Mouse (Mus musculus) urinary bladder, adult 2 months (tissue): ENCODE measurements around the gene Zhx3. TPM values are rescaled to one million over a fixed set of nuclear protein-coding genes. Genes with fewer than 3 reads are reported as not detected.
A peak's percentile ranks its signal among the peaks of the same experiment; 100 is the strongest.

ENCODE experiments used
- DNase-seq: peaks from one replicate; pipeline ENCODE4 v3.0.0; 2022; ENCODE audit warnings: low spot score
- polyA plus RNA-seq: library from polyadenylated mRNA; depleted of rRNA; stranded (reverse); fragments of >200 nt; gene quantifications from 2 replicates; pipeline ENCODE4 v1.2.3, GENCODE M21; 2012; rRNA removed

The Zhx3 gene
- 5.7 and 10.5 TPM in 2 replicates for polyA plus RNA-seq

- DNase-seq, result peak; percentile 84
These were observed at the start of gene Zhx3 for GRCm38 (mm10) chr2:160872890-160873382. Gene Zhx3 (minus strand): TSS chr2:160872998.

GRCm38 (mm10) chr2:160921285-160921684 lies 48.5 kb upstream of the Zhx3 start:
- DNase-seq, result no peak

GRCm38 (mm10) chr2:160918930-160919215 lies 46.1 kb upstream of the Zhx3 start:
- no peak for DNase-seq

- DNase-seq, result no peak
These were observed 45.5 kb upstream of the Zhx3 start for GRCm38 (mm10) chr2:160918154-160918929.

GRCm38 (mm10) chr2:160917313-160917712 lies 44.5 kb upstream of the Zhx3 start:
- DNase-seq, result no peak

- no peak for DNase-seq
These were observed 43.9 kb upstream of the Zhx3 start for GRCm38 (mm10) chr2:160916714-160917113.

GRCm38 (mm10) chr2:160915821-160916610 lies 43.2 kb upstream of the Zhx3 start:
- DNase-seq, result no peak

- DNase-seq, result no peak
These were observed 41.9 kb upstream of the Zhx3 start for GRCm38 (mm10) chr2:160914656-160915055.

- no peak for DNase-seq
These were observed 39.5 kb upstream of the Zhx3 start, which contains the start of gene Emilin3 for GRCm38 (mm10) chr2:160912231-160912671. Gene Emilin3 (minus strand): TSS chr2:160912328.

- DNase-seq, result no peak
These were observed 38.9 kb upstream of the Zhx3 start for GRCm38 (mm10) chr2:160911558-160912201.

- DNase-seq, result no peak
These were observed 37.8 kb upstream of the Zhx3 start for GRCm38 (mm10) chr2:160910633-160911032.

- no peak for DNase-seq
These were observed 35.8 kb upstream of the Zhx3 start for GRCm38 (mm10) chr2:160908607-160909006.

GRCm38 (mm10) chr2:160906101-160906500 lies 33.3 kb upstream of the Zhx3 start:
- no peak for DNase-seq

- DNase-seq, result no peak
These were observed 32.5 kb upstream of the Zhx3 start for GRCm38 (mm10) chr2:160905301-160905700.

GRCm38 (mm10) chr2:160901656-160902412 lies 29.0 kb upstream of the Zhx3 start:
- DNase-seq, result no peak

- no peak for DNase-seq
These were observed 18.9 kb upstream of the Zhx3 start for GRCm38 (mm10) chr2:160891697-160892096.

- DNase-seq, result peak; percentile 25
These were observed 18.2 kb upstream of the Zhx3 start for GRCm38 (mm10) chr2:160891045-160891444.

- no peak for DNase-seq
These were observed 15.1 kb upstream of the Zhx3 start for GRCm38 (mm10) chr2:160887859-160888258.

GRCm38 (mm10) chr2:160887284-160887683 lies 14.5 kb upstream of the Zhx3 start:
- peak; percentile 58 for DNase-seq

GRCm38 (mm10) chr2:160886221-160886620 lies 13.4 kb upstream of the Zhx3 start:
- no peak for DNase-seq

GRCm38 (mm10) chr2:160884830-160885229 lies 12.0 kb upstream of the Zhx3 start:
- no peak for DNase-seq

GRCm38 (mm10) chr2:160883912-160884311 lies 11.1 kb upstream of the Zhx3 start:
- DNase-seq, result no peak
